Mouse (Mus musculus) kidney, adult 2 months (tissue): ENCODE measurements at regions not wholly inside any gene's neighbourhood (a gene's known extent, or its start where the extent isn't known, plus 50 kb on each side); places are given as distances from the start of the nearest gene placed in this dataset.

Experiments used
- DNase-seq: peaks from one replicate; pipeline ENCODE4 v3.0.0; 2021
- H3K27ac ChIP-seq: fragments of 200-500 bp; 2 replicates; pipeline ENCODE4 v1.5.1; 2012; ENCODE audit warnings: low read depth, low read length, control low read depth, inconsistent platforms; ENCODE audit not compliant: insufficient read depth
- H3K27me3 ChIP-seq: fragments of 200-500 bp; replicated peaks from 2 replicates; pipeline ENCODE4 v1.6.1; 2012; ENCODE audit warnings: mild to moderate bottlenecking, moderate library complexity, low read length, inconsistent platforms; ENCODE audit not compliant: control insufficient read depth, insufficient read depth
- H3K36me3 ChIP-seq: fragments of 200-500 bp; 2 replicates; pipeline ENCODE4 v1.6.1; 2012; ENCODE audit warnings: mild to moderate bottlenecking, moderate library complexity, low read length, inconsistent platforms; ENCODE audit not compliant: control insufficient read depth, insufficient read depth
- H3K4me1 ChIP-seq: fragments of 200-500 bp; 2 replicates; pipeline ENCODE4 v1.6.1; 2011; ENCODE audit warnings: low read length; ENCODE audit not compliant: control insufficient read depth, insufficient read depth
- H3K4me3 ChIP-seq: fragments of 200-500 bp; 2 replicates; pipeline ENCODE4 v1.5.1; 2011; ENCODE audit warnings: mild to moderate bottlenecking, low read depth, low read length, control low read depth; ENCODE audit not compliant: insufficient read depth
- CTCF ChIP-seq: fragments of 200-500 bp; conservative IDR thresholded peaks from 2 replicates; pipeline ENCODE4 v1.5.1; 2011; ENCODE audit warnings: low read depth, mild to moderate bottlenecking, control low read depth, low read length, moderate library complexity, mixed read lengths; ENCODE audit not compliant: insufficient read depth, insufficient read length
- POLR2A ChIP-seq: fragments of 200-500 bp; IDR thresholded peaks from one replicate; pipeline ENCODE4 v1.6.1; 2011; ENCODE audit warnings: low read depth, low read length, control low read depth
- WGBS: fragments of 180-500 bp; shearing (Covaris S2); methylation state at CpG from one replicate; pipeline ENCODE4 v1.1.7; 2018; 5-methylcytosine and 5-hydroxymethylcytosine counted together

DNA sequence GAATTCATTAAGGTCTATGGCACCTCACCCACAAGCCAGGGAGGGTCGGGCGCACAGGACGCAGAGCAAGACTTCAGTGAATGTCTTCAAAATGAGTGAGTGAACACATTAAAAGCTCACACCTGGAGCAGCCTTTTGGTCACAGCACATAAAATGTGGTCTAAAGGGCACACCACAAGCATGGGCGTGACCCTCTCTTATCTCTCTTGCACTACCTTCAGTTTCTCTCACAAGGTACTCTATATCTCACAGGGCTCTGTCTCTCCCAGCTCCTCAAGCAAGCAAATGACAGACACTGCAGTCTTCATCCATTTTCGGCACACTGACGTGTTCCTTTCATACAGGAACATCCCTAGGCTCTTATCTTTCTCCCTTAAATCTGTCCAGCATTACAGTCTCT lies 444.0 kb downstream of the Slc16a7 start:
- whole genome bisulfite sequencing, result 75% methylated on average over 6 of the region's 6 CpGs
- Histone ChIP-seq H3K27me3 (no peaks in the 10 kb centered on the region; the same call in 1 of the 2 replicates), H3K4me3 (no peak overlapping the region), H3K27ac (no peak overlapping the region), H3K4me1 (no peaks in the 10 kb centered on the region), H3K36me3 (no peaks in the 10 kb centered on the region)
- TF ChIP-seq POLR2A (no peak), CTCF (no peak)
- DNase-seq, result no peak

DNA sequence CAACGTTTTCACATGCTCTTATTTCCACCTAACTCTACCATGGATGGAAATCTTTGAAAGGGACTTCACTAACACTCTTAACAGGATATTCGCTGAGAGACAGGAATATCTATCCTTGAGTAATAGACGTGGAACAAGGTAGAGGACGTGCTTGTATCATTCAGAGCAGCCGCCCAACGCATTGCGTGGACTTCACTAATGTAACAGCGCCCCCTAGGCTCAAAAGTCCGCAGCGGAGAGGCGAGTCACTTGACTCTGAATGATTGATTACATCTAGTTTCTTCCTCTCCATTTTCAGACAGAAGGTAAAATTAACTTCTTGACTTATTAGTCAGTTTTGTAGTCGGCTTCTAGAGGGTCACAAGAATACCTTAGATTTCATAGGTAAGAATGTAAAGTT lies 447.1 kb downstream of the Slc16a7 start:
- no peak overlapping the region for H3K4me3 ChIP-seq
- TF ChIP-seq CTCF (0 out of 2 replicates have a peak, but pooled peaks have one; percentile 16), POLR2A (no peak)
- 54% methylated on average over 12 of the region's 12 CpGs for WGBS

DNA sequence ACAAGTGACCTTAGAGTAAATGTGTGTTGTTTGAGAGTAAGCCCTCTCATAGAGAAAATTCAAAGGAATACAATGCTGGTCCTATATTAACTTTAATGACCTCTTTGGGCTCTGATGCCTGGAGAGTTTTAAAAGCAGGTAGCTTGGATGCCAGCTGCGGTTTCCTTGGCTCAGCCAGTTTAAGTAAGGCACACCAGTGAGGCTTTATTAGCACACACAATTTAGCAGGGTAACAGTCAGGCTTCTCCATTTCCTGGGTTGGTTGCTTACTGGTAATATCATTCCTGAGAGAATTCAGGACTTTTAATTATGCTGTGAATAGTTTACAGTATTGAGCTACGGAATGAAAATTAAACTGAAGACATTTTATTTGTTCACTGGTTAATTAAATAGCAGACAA lies 462.0 kb downstream of the Slc16a7 start:
- Histone ChIP-seq H3K27me3 (no peaks in the 10 kb centered on the region), H3K4me1 (no peaks in the 10 kb centered on the region)
- WGBS, result 37% methylated on average over 2 of the region's 2 CpGs

More for the DNA sequence above, 447.1 kb downstream of the Slc16a7 start:
- H3K36me3 ChIP-seq, result no peaks in the 10 kb centered on the region
- H3K4me1 ChIP-seq, result no peaks in the 10 kb centered on the region
- no peak overlapping the region for H3K27ac ChIP-seq
- H3K27me3 ChIP-seq, result no peaks in the 10 kb centered on the region; the same call in 1 of the 2 replicates
- no peak for DNase-seq

DNA sequence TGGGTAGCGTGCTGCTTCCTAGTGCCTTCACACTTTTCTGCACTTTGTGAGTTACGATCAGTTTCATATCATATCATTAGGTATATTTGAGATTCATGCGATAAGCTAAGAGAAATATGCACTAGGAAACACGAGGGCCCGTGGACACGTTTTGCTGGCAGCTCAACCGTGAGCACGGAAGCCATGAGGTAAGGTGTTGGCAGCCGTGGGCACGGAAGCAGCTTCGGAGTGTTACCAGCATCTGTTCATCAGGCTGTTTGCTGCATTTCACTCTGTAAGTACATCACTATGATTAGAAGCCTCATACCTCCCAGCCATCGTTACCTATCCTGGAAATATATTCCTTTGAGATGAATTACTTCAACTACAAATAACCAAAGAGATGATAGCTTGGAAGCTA lies 489.2 kb downstream of the Slc16a7 start:
- TF ChIP-seq POLR2A, result no peak
- no peak for TF ChIP-seq CTCF

More for the DNA sequence above, 462.0 kb downstream of the Slc16a7 start:
- no peak overlapping the region for H3K27ac ChIP-seq
- no peaks in the 10 kb centered on the region for H3K36me3 ChIP-seq
- DNase-seq, result no peak
- TF ChIP-seq CTCF (no peak), POLR2A (no peak)
- H3K4me3 ChIP-seq, result no peak overlapping the region

DNA sequence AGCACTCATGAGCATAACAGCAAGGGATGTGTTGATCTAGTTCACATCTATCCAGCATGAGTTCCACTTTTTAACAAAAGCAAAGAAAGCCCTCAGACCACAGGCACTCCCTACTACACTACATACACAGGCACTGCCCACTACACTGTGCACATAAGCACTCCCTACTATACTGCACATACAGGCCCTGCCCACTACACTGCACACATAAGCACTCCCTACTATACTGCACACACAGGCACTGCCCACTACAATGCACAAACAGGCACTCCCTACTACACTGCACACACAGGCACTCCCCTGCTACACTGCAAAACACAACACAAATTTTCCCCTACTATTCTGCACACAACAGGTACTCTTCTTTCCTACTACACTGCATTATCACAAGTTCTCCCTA lies 510.7 kb downstream of the Slc16a7 start:
- H3K36me3 ChIP-seq, result no peaks in the 10 kb centered on the region
- DNase-seq, result no peak
- H3K4me3 ChIP-seq, result no peak overlapping the region
- TF ChIP-seq CTCF, result no peak
- no peak for TF ChIP-seq POLR2A
- H3K4me1 ChIP-seq, result no peaks in the 10 kb centered on the region
- no peak overlapping the region for H3K27ac ChIP-seq
- H3K27me3 ChIP-seq, result no peaks in the 10 kb centered on the region

More for the DNA sequence above, 489.2 kb downstream of the Slc16a7 start:
- no peaks in the 10 kb centered on the region for H3K36me3 ChIP-seq
- no peak for DNase-seq
- no peaks in the 10 kb centered on the region for H3K4me1 ChIP-seq
- H3K27me3 ChIP-seq, result no peaks in the 10 kb centered on the region
- H3K27ac ChIP-seq, result no peak overlapping the region
- 78% methylated on average over 12 of the region's 12 CpGs for WGBS
- no peak overlapping the region for H3K4me3 ChIP-seq

DNA sequence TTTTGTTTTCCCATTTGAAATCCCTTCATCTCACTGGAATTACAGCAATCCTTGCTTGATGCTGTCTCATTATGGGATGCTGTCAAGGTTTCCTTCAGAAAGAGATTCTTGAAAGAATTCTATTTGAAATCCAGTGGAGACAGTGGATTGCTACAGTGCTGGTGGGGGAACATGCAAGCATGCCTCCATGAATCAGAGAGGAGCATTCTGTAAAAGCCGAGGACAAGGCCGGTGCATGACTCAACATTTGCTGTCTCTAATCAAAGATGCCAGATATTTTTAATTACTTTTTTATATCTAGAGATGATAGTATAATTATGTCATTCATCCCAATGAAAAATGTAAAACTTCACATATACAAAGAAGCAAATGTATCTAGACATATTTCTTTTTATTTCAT lies 511.6 kb downstream of the Slc16a7 start:
- H3K27me3 ChIP-seq, result no peaks in the 10 kb centered on the region
- TF ChIP-seq POLR2A (no peak), CTCF (no peak)
- H3K4me1 ChIP-seq, result no peaks in the 10 kb centered on the region
- H3K36me3 ChIP-seq, result no peaks in the 10 kb centered on the region
- WGBS, result 97% methylated on average over 2 of the region's 2 CpGs
- no peak overlapping the region for H3K27ac ChIP-seq
- H3K4me3 ChIP-seq, result no peak overlapping the region
- no peak for DNase-seq

DNA sequence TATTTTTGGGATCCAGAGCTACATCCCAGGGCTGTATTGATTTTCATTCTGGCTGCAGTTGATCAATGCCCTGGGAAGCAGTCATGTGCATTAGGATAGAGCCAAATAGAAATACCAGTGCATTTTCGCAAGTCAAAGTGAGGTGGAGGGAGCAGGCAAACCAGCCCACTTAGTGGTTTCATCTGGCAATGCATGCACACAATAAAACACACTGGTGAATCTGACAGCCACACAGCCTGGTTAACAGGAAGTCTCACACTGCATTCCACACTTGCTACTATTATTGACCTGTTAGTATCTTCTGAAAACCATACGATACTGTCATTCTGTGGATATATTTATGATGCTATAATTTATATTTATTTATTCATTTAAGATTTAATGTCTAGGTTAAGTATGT lies 517.1 kb downstream of the Slc16a7 start:
- Histone ChIP-seq H3K4me3 (no peak overlapping the region), H3K27ac (no peak overlapping the region), H3K27me3 (no peaks in the 10 kb centered on the region), H3K4me1 (no peaks in the 10 kb centered on the region), H3K36me3 (no peaks in the 10 kb centered on the region)
- WGBS, result 55% methylated on average over 2 of the region's 2 CpGs
- DNase-seq, result no peak
- TF ChIP-seq CTCF (no peak), POLR2A (no peak)

DNA sequence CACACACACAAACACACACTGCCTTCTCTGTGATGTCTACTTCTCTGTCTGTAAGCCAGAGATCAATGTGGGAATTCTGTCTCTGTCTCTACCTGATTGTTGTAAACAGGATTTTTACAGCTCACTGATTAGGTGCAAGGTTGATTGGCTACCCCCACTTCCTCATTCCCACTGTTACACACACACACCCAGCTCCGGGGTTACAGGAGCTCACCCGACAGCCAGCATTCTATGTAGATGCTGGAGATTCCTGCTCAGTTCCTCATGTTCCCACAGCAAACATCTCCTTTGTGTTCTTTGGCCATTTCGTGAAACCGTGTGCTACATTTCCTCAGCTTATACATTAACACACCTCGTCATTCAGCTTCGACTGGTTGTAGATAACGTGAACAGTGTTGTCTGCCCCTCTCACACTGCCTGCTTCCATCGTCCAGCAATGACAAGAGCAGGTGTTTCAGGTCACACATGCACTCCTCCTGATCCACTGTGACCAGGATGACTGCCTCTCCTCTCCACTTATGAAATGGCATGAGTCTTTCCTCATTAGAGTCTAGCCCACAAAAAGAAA lies 546.6 kb downstream of the Slc16a7 start:
- 30% methylated on average over 8 of the region's 8 CpGs for WGBS
- DNase-seq, result no peak
- H3K27me3 ChIP-seq, result no peaks in the 10 kb centered on the region
- no peak overlapping the region for H3K4me3 ChIP-seq
- H3K4me1 ChIP-seq, result no peaks in the 10 kb centered on the region
- no peaks in the 10 kb centered on the region for H3K36me3 ChIP-seq
- H3K27ac ChIP-seq, result 0 out of 2 replicates have a peak overlapping the region, but pooled peaks have one; percentile 23
- TF ChIP-seq POLR2A (no peak), CTCF (no peak)
